Mouse (Mus musculus) spleen, adult 2 months (tissue): ENCODE results near the gene Aldh1b1.

ENCODE experiments used
- CTCF ChIP-seq: fragments of 200-500 bp; IDR thresholded peaks from 2 replicates; pipeline ENCODE4 v1.5.1; 2011; ENCODE audit warnings: mild to moderate bottlenecking, inconsistent platforms; ENCODE audit not compliant: insufficient read depth, insufficient read length, insufficient replicate concordance; ENCODE audit errors: extremely low read depth
- POLR2A ChIP-seq: fragments of 200-500 bp; IDR thresholded peaks from 2 replicates; pipeline ENCODE4 v1.6.1; 2011; ENCODE audit warnings: low read depth, low read length, inconsistent platforms

DNA sequence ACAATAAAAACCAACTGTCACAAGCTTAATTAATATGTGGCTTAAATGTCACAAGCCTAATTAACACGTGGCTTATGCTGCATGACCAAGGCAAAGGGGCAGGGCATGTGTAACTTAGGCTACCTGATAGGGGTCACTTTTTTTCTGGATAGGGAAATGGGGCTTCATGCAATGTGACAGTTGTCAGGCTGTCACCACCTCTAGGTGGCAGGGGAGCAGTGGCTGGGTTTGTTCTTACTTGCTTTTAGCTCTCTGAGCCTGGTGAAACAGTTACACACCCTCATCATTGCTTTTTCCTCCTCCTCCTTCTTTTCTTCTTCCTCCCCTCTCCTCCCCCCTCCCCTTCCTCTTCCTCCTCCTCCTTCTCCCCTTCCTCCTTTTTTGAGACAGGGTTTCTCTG, 15.2 kb upstream of the Aldh1b1 start:
- TF ChIP-seq CTCF (no peak), POLR2A (no peak)
